In the genomic region with DNA sequence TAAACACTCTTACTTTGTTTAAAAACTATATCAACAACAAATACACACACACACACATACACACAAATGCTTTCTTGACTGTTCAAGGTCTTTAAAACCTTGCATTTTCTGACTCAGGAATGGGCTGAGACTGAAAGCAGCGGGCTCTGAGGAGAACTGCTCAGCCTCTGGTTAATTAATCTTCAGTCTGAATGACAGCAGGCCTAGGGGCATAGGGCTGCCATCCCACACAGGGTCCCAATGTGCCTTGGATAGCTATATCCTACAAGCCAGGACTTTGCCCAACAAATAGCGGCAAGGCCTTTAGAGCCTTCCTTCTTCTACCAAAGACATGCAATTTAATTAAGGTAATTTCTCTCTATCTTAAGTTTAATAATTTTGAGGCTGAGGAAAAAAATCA, we compare ENCODE assay signal across 14 mouse cellular contexts. TPM values are rescaled to one million over a fixed set of nuclear protein-coding genes. Genes with fewer than 3 reads are reported as not detected.
DNase-seq lines count a peak whose midpoint lies in the region; ATAC-seq and TF ChIP-seq lines count a peak whose summit lies in the region.
"Had no signal": no experiment of that assay in that cellular context is flagged by ENCODE, and none has a peak within 500 bp of the region (broad histone marks: within the 10 kb centered on the region; RNA-seq: fewer than 3 reads in every experiment).

No protein-coding gene starts in this region.

- H3K4me3 ChIP-seq in forebrain, embryonic 14.5 days (ENCODE audit: low read depth, low read length), result no peak overlapping the region
- no peak overlapping the region for H3K4me3 ChIP-seq in left cerebral cortex, adult 2 months
- H3K4me3 ChIP-seq: liver, embryonic 13.5 days had no signal

- 15% methylated on average over 2 of the region's 2 CpGs for WGBS in forebrain, embryonic 14.5 days

- H3K4me2 ChIP-seq in forebrain, embryonic 14.5 days (ENCODE audit: low read length), result no peak overlapping the region
- H3K4me2 ChIP-seq: liver, embryonic 13.5 days had no signal

- no peaks in the 10 kb centered on the region for H3K9me3 ChIP-seq in forebrain, embryonic 14.5 days (replicated peaks; ENCODE audit: control insufficient read depth, low read length)
- H3K9me3 ChIP-seq: liver, embryonic 13.5 days had no signal

- H3K27ac ChIP-seq in forebrain, embryonic 14.5 days (ENCODE audit: low read depth, low read length), result no peak overlapping the region
- no peak overlapping the region for H3K27ac ChIP-seq in left cerebral cortex, adult 2 months
- H3K27ac ChIP-seq: liver, embryonic 13.5 days had no signal

- TF ChIP-seq POLR2A in brain, embryonic 14.5 days (IDR thresholded peaks at IDR 0.05; ENCODE audit: borderline replicate concordance, extremely low read depth, insufficient read depth, insufficient read length, poor library complexity, severe bottlenecking), result no peak

- no peaks in the 10 kb centered on the region for H3K36me3 ChIP-seq in forebrain, embryonic 14.5 days (ENCODE audit: control insufficient read depth, insufficient read depth, low read length)
- H3K36me3 ChIP-seq: liver, embryonic 13.5 days had no signal

- peak; percentile 7 for DNase-seq in adrenal gland, postnatal 14 days
- no peak for DNase-seq in adrenal gland, adult 18-20 months (ENCODE audit: low spot score in 2 of 2)
- DNase-seq in brain, embryonic 14.5 days (ENCODE audit: low read depth), result peak; percentile 86
- DNase-seq in forebrain, embryonic 14.5 days (ENCODE audit: low spot score), result peak; percentile 69
- peak; percentile 22 for DNase-seq in mesoderm, embryonic 11.5 days (ENCODE audit: low read depth, low spot score)
- DNase-seq in left cerebral cortex, adult 2 months (ENCODE audit: extremely low spot score in 1 of 2, low spot score in 2 of 2), result no peak
- no peak for DNase-seq in lung, postnatal 36 days
- no peak for DNase-seq in left cerebral cortex, postnatal 25 days (ENCODE audit: low spot score in 2 of 2)
- DNase-seq: B cell, adult 2 months; cerebellum, adult 2 months; left cerebral cortex, postnatal 4 days; liver, embryonic 13.5 days; lung, postnatal 10 days; thymus, adult 18-20 months had no signal

- H3K27me3 ChIP-seq in forebrain, embryonic 14.5 days (replicated peaks; ENCODE audit: control insufficient read depth, insufficient read depth, low read length), result no peaks in the 10 kb centered on the region
- H3K27me3 ChIP-seq: liver, embryonic 13.5 days had no signal

- peaks cover 10% of the 10 kb centered on the region for H3K4me1 ChIP-seq in forebrain, embryonic 14.5 days (ENCODE audit: control insufficient read depth, insufficient read depth, low read length)
- H3K4me1 ChIP-seq: liver, embryonic 13.5 days had no signal

- TF ChIP-seq CTCF in brain, embryonic 14.5 days (IDR thresholded peaks at IDR 0.05; ENCODE audit: borderline replicate concordance, extremely low read depth, insufficient read depth, insufficient read length), result no peak
- TF ChIP-seq CTCF in left cerebral cortex, adult 2 months (IDR thresholded peaks at IDR 0.05), result no peak

- intact Hi-C loops in left cerebral cortex, adult 2 months (cut with DNase I), result loop anchor here (10.0 kb wide), 1 partner anchor 347 kb away; no protein-coding TSS in a partner anchor
- intact Hi-C loops in left cerebral cortex, postnatal 25 days (cut with DNase I), result no loop called here

- H3K9ac ChIP-seq in forebrain, embryonic 14.5 days (ENCODE audit: low read length), result no peak overlapping the region
- H3K9ac ChIP-seq: liver, embryonic 13.5 days had no signal

- peak; percentile 75 for ATAC-seq in forebrain, embryonic 14.5 days

RNA-seq across cellular contexts. Expression of a gene that starts 43.2 kb away (rescaled TPM):
- 14.5 and 15.6 TPM in 2 replicates for total RNA-seq in adrenal gland, postnatal 14 days (2021)
- 10 to 100 TPM; 12.6 to 17.6 TPM for total RNA-seq in adrenal gland, adult 18-20 months (2021)
- 15.0 and 16.7 TPM in 2 replicates for polyA plus RNA-seq in brain, embryonic 14.5 days (2012; rRNA removed)
- polyA plus RNA-seq in forebrain, embryonic 14.5 days (2014; fragmentation: Nextera tagmentation; extraction: Ambion mirVana), result 16.1 and 18.4 TPM in 2 replicates
- total RNA-seq in left cerebral cortex, adult 2 months (2021), result 10 to 100 TPM; 14.0 to 15.8 TPM
- 10 to 100 TPM; 13.6 to 15.2 TPM for total RNA-seq in left cerebral cortex, postnatal 25 days (2021)

Comparison
In these comparisons a context has a peak if more than half of its experiments do, and no peak if none do; other contexts are left out.
1. DNase-seq: peak in adrenal gland, postnatal 14 days (single experiment), brain, embryonic 14.5 days (single experiment), forebrain, embryonic 14.5 days (single experiment) and mesoderm, embryonic 11.5 days (single experiment); none in adrenal gland, adult 18-20 months (0 of 2), left cerebral cortex, adult 2 months (0 of 2), lung, postnatal 36 days (single experiment) and left cerebral cortex, postnatal 25 days (0 of 2).